Mouse (Mus musculus): Measurements from ENCODE around the gene Apol9a. TPM values are rescaled to one million over a fixed set of nuclear protein-coding genes. Genes with fewer than 3 reads are reported as not detected.

Gene Apol9a
- total and polyA plus RNA-seq, 2 experiments from 2014 or later: 0.45 TPM; not detected in 1

DNA sequence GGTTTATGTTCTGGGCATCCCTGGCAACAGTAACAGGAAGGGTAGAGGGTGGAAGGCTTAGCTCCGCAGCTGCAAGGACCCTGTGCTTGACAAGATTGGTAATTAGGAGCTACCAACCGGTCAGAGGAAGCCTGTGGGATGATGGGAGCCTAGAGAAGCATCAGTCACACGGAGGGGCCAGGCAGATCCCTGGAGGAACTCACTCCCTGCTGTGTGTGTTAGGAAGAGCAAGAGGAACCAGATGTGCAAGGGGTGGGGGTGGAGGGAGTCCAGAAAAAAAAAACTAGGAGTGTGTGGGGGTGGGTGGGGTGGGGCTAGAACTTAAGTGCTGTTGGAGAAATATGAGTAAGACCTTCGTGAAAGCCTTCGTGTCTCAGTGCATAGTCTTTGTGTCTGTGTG lies 48.0 kb downstream of the Apol9a start:
- H3K9ac ChIP-seq (replicated peaks; ENCODE audit: low read depth, low read length): no peak overlapping the region
- no peaks in the 10 kb centered on the region for H3K36me3 ChIP-seq (replicated peaks; ENCODE audit: control insufficient read depth, insufficient read depth, low read length)
- H3K4me3 ChIP-seq (ENCODE audit: low read depth, low read length): no peak overlapping the region
- ATAC-seq (ENCODE audit: insufficient read depth, low read depth): no peak
- WGBS: 33% methylated on average over 5 of the region's 5 CpGs
- DNase-seq (ENCODE audit: low spot score): no peak
- no peak overlapping the region for H3K27ac ChIP-seq (ENCODE audit: low read depth)
- peaks cover 24% of the 10 kb centered on the region for H3K4me1 ChIP-seq (ENCODE audit: control insufficient read depth, insufficient read depth)
- H3K27me3 ChIP-seq (ENCODE audit: control insufficient read depth, insufficient read depth, low read length): no peaks in the 10 kb centered on the region
- TF ChIP-seq CTCF (IDR thresholded peaks at IDR 0.05; ENCODE audit: low read depth): no peak
- TF ChIP-seq EP300 (IDR thresholded peaks at IDR 0.05; ENCODE audit: low read depth): no peak
- no peaks in the 10 kb centered on the region for H3K9me3 ChIP-seq (replicated peaks; ENCODE audit: control insufficient read depth, low read length)
- no peak overlapping the region for H3K4me2 ChIP-seq (ENCODE audit: low read depth, low read length)

DNA sequence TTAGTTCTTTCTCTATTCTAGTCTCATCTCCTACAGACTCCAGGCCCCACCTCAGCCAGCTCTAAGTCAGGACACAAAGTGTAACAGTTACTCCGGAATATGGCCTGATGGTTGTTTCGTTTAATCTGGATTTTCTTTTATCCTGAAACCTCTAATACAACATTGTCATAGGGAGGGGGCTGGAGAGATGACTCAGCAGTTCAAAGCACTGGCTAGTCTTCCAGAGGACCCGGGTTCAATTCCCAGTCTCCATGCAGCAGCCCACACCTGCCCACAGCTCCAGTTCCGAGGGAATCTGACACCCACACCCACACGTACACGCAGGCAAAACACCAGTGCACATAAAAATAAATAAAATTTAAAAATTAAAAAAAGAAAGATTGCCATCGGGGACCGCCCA lies 51.0 kb downstream of the Apol9a start:
- H3K9ac ChIP-seq (replicated peaks; ENCODE audit: low read depth, low read length): no peak overlapping the region
- H3K4me1 ChIP-seq (ENCODE audit: control insufficient read depth, insufficient read depth): peaks cover 23% of the 10 kb centered on the region
- H3K27ac ChIP-seq (ENCODE audit: low read depth): peak overlapping the region; percentile 46; the same call in 1 of the 2 replicates
- no peak for ATAC-seq (ENCODE audit: insufficient read depth, low read depth)
- H3K9me3 ChIP-seq (replicated peaks; ENCODE audit: control insufficient read depth, low read length): no peaks in the 10 kb centered on the region
- H3K27me3 ChIP-seq (ENCODE audit: control insufficient read depth, insufficient read depth, low read length): no peaks in the 10 kb centered on the region
- H3K4me2 ChIP-seq (ENCODE audit: low read depth, low read length): no peak overlapping the region
- TF ChIP-seq EP300 (IDR thresholded peaks at IDR 0.05; ENCODE audit: low read depth): no peak
- TF ChIP-seq CTCF (IDR thresholded peaks at IDR 0.05; ENCODE audit: low read depth): no peak
- no peak for DNase-seq (ENCODE audit: low spot score)
- 92% methylated on average over 8 of the region's 8 CpGs for WGBS
- no peak overlapping the region for H3K4me3 ChIP-seq (ENCODE audit: low read depth, low read length)
- H3K36me3 ChIP-seq (replicated peaks; ENCODE audit: control insufficient read depth, insufficient read depth, low read length): no peaks in the 10 kb centered on the region

DNA sequence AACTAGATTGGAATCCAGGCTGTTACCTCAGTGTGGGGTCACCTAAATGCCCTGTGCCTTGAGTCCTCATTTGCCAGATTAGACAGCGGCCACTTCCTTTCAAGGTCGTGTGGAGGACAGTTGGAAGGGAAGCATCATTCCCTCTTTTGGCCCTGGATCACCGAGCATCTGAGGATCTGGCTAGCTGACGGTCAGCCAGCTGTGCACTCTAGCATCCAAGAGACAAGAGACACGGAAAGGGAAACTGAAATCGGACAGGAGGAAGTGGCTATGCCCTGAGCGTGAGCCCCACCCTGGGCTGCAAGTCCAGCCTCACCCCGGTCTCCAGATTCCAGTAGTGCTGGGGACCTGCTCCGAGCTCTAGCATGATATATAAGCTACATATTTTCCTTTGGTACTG lies 51.4 kb downstream of the Apol9a start:
- no peak for ATAC-seq (ENCODE audit: insufficient read depth, low read depth)
- peak overlapping the region; percentile 46 for H3K27ac ChIP-seq (ENCODE audit: low read depth)
- peaks cover 25% of the 10 kb centered on the region for H3K4me1 ChIP-seq (ENCODE audit: control insufficient read depth, insufficient read depth)
- no peak overlapping the region for H3K4me3 ChIP-seq (ENCODE audit: low read depth, low read length)
- H3K9me3 ChIP-seq (replicated peaks; ENCODE audit: control insufficient read depth, low read length): no peaks in the 10 kb centered on the region
- no peaks in the 10 kb centered on the region for H3K36me3 ChIP-seq (replicated peaks; ENCODE audit: control insufficient read depth, insufficient read depth, low read length)
- no peaks in the 10 kb centered on the region for H3K27me3 ChIP-seq (ENCODE audit: control insufficient read depth, insufficient read depth, low read length)
- WGBS: 52% methylated on average over 9 of the region's 9 CpGs
- TF ChIP-seq CTCF (IDR thresholded peaks at IDR 0.05; ENCODE audit: low read depth): no peak
- TF ChIP-seq EP300 (IDR thresholded peaks at IDR 0.05; ENCODE audit: low read depth): no peak
- no peak overlapping the region for H3K4me2 ChIP-seq (ENCODE audit: low read depth, low read length)
- no peak for DNase-seq (ENCODE audit: low spot score)
- no peak overlapping the region for H3K9ac ChIP-seq (replicated peaks; ENCODE audit: low read depth, low read length)

DNA sequence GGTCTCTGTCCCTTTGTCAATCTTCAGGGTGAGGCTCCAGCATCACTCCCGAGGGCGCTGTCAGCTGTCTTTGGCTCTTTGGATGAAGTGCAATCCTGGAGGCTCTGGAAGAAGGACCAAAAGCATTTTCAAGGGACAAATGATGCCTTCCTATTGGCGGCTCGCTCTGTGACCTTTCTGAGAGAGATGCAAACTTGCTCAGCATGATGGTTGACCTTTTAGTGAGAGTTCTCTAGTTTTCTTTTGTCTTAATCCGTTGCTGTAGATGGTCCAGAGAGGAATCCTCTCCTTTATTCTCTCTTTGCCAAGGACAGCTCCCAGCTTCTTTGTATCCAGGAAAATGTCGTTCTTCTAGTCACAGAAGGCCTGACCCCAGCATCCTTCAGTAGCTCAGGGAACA lies 51.9 kb downstream of the Apol9a start:
- ATAC-seq (ENCODE audit: insufficient read depth, low read depth) (no peak), DNase-seq (ENCODE audit: low spot score) (no peak)
- H3K27ac ChIP-seq (ENCODE audit: low read depth): peak overlapping the region; percentile 46
- H3K4me1 ChIP-seq (ENCODE audit: control insufficient read depth, insufficient read depth): peaks cover 28% of the 10 kb centered on the region
- peak overlapping the region; percentile 44 for H3K4me2 ChIP-seq (ENCODE audit: low read depth, low read length)
- TF ChIP-seq EP300 (IDR thresholded peaks at IDR 0.05; ENCODE audit: low read depth) (no peak), CTCF (IDR thresholded peaks at IDR 0.05; ENCODE audit: low read depth) (no peak)
- no peaks in the 10 kb centered on the region for H3K36me3 ChIP-seq (replicated peaks; ENCODE audit: control insufficient read depth, insufficient read depth, low read length)
- H3K9me3 ChIP-seq (replicated peaks; ENCODE audit: control insufficient read depth, low read length): no peaks in the 10 kb centered on the region
- H3K4me3 ChIP-seq (ENCODE audit: low read depth, low read length): peak overlapping the region; percentile 17; the same call in 1 of the 2 replicates
- H3K9ac ChIP-seq (replicated peaks; ENCODE audit: low read depth, low read length): no peak overlapping the region; the same call in 1 of the 2 replicates
- WGBS: 38% methylated on average over 6 of the region's 6 CpGs
- no peaks in the 10 kb centered on the region for H3K27me3 ChIP-seq (ENCODE audit: control insufficient read depth, insufficient read depth, low read length)

DNA sequence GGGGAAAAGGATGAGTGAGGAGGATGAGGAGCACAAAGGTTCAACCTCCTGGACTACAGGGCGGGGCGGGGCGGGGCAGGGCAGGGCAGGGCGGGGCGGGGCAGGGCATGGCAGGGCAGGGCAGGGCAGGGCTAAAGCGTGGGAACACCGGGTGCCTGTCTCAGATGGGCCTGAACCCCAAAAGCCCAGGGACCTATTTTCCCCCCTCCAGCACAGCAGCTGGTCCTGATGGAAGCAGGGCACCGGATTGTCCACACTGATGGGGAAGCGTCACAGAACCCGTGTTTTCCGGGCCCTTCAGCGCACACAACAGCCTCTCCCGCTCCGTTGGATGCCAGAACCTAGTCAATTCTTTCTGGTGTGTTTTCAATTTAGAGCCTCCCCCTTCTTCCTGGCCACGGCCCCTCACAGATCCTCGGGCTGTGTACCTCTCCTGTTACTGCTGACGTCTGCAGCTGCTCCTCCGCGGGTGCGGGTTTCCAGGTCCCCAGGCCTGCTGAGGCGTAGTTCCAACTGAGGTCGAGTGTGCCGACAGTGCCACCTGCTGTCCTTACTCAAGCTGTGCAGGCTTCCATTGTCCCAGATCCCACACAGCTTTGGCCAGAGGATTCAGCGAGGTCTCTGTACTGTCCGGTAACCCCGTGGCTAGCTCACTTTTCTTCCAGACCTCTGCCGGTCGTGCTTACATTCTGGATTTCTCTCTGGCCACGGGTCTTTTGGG lies 52.5 kb downstream of the Apol9a start:
- Histone ChIP-seq H3K36me3 (replicated peaks; ENCODE audit: control insufficient read depth, insufficient read depth, low read length) (no peaks in the 10 kb centered on the region), H3K4me3 (ENCODE audit: low read depth, low read length) (peak overlapping the region; percentile 17; the same call in 1 of the 2 replicates), H3K4me1 (ENCODE audit: control insufficient read depth, insufficient read depth) (peaks cover 28% of the 10 kb centered on the region), H3K9ac (replicated peaks; ENCODE audit: low read depth, low read length) (no peak overlapping the region; the same call in 1 of the 2 replicates), H3K27me3 (ENCODE audit: control insufficient read depth, insufficient read depth, low read length) (no peaks in the 10 kb centered on the region), H3K9me3 (replicated peaks; ENCODE audit: control insufficient read depth, low read length) (no peaks in the 10 kb centered on the region), H3K27ac (ENCODE audit: low read depth) (peak overlapping the region; percentile 46), H3K4me2 (ENCODE audit: low read depth, low read length) (peak overlapping the region; percentile 44)
- ATAC-seq (ENCODE audit: insufficient read depth, low read depth) (peak; percentile 84), DNase-seq (ENCODE audit: low spot score) (peak; percentile 82)
- 17% methylated on average over 29 of the region's 29 CpGs for WGBS
- TF ChIP-seq EP300 (IDR thresholded peaks at IDR 0.05; ENCODE audit: low read depth) (no peak), CTCF (IDR thresholded peaks at IDR 0.05; ENCODE audit: low read depth) (peak; percentile 97)

Measured in heart, postnatal 0 days (tissue).